Mouse (Mus musculus): ENCODE results near the gene Gm7075. TPM values are rescaled to one million over a fixed set of nuclear protein-coding genes. Genes with fewer than 3 reads are reported as not detected.
"Not testable (repeated sequence)": the region's sequence is repeated elsewhere in the genome, so short reads cannot be mapped to it uniquely, and the experiment has no call there.

The Gm7075 gene
- not detected in 2 replicates for polyA plus RNA-seq (2012; rRNA removed)

DNA sequence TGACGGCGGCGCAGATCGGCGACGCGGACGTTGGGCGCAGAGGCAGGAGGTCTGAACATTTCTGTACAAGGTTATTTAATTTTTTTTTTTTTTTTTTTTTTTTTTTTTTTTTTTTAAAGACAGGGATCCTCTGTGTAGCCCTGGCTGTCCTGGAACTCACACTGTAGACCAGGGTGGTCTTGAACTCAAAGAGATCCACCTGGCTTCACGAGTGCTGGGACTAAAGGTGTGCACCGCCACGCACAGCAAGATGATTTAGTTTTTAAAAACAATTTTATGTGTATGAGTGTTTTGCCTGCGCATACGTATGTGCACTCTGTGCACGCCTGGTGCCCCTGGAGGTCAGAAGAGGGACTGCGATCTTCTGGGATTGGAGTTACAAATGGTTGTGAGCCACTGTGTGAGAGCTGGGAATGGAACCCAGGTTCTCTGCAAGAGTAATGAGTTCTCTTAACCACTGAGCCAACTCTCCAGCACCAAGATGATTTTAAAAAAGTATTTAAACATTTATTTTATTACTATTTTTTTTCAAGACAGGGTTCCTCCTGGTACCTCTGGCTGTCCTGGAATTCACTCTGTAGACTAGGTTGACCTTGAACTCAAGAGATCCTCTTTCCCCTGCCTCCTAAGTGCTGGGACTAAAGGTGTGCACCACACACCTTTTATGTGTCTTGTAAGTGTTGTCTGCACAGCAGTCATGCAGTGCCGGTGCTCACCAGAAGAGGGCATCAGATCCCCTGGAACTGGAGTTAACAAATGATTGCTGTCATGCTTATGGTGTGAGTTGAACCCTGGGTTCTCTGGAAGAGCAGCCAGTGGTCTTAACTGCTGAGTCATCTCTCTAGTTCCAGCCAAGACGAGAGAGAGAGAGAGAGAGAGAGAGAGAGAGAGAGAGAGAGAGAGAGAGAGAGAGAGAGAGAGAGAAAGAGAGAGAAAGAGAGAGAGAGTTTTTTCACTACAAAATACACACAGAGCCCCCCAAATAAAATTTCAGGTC, at the start of gene Gm7075:
Gm7075 (minus strand) TSS at position 51 of the 997 bp plus-strand sequence.
- no peaks in the 10 kb centered on the region for H3K36me3 ChIP-seq (ENCODE audit: control insufficient read depth, insufficient read depth, low read length)
- 85% methylated on average over 18 of the region's 18 CpGs for WGBS
- H3K27me3 ChIP-seq (ENCODE audit: control insufficient read depth, insufficient read depth, low read length), result no peaks in the 10 kb centered on the region
- no peaks in the 10 kb centered on the region for H3K4me1 ChIP-seq (ENCODE audit: control insufficient read depth, insufficient read depth, insufficient read length, low read length)
- TF ChIP-seq CTCF (IDR thresholded peaks at IDR 0.05; ENCODE audit: extremely low read depth, insufficient read length, insufficient replicate concordance, low read depth, low read length) (peak; percentile 30; the same call in 1 of the 2 replicates), POLR2A (IDR thresholded peaks at IDR 0.05; ENCODE audit: low read depth, low read length) (no peak)
- no peak within 1 kb of the TSS for H3K27ac ChIP-seq (ENCODE audit: insufficient read depth, low read depth, low read length)
- no peak within 1 kb of the TSS for H3K4me3 ChIP-seq (ENCODE audit: low read depth, low read length)

DNA sequence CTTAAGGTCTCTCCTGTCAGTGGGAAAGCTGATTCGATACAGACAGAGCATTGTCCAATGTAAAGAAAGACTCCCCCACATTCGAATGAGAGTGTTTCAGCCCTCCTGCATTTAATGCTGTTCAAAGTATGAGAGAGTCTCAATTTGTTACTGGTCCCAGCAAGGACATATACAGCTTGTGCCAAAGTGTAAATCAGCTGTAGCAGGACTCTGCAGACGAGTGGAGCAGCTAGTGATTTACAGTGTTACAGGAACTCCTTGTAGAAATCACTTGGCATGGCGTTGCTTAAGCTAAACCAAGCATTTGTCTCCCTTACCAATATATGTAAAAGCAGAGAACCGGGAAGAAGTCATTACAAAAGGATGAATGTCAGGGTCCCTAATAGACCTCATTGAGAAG, 39.3 kb upstream of the Gm7075 start:
- Histone ChIP-seq H3K36me3 (ENCODE audit: control insufficient read depth, insufficient read depth, low read length) (no peaks in the 10 kb centered on the region), H3K27me3 (ENCODE audit: control insufficient read depth, insufficient read depth, low read length) (no peaks in the 10 kb centered on the region), H3K4me3 (ENCODE audit: low read depth, low read length) (no peak overlapping the region), H3K27ac (ENCODE audit: insufficient read depth, low read depth, low read length) (no peak overlapping the region), H3K4me1 (ENCODE audit: control insufficient read depth, insufficient read depth, insufficient read length, low read length) (no peaks in the 10 kb centered on the region)
- WGBS, result 71% methylated on average over 5 of the region's 5 CpGs
- TF ChIP-seq CTCF (IDR thresholded peaks at IDR 0.05; ENCODE audit: extremely low read depth, insufficient read length, insufficient replicate concordance, low read depth, low read length) (no peak), POLR2A (IDR thresholded peaks at IDR 0.05; ENCODE audit: low read depth, low read length) (no peak)

GRCm38 (mm10) chr10:63457292-63458128, 35.9 kb upstream of the Gm7075 start:
- Histone ChIP-seq H3K4me3 (ENCODE audit: low read depth, low read length) (peak overlapping the region; percentile 18; the same call in 1 of the 2 replicates), H3K36me3 (ENCODE audit: control insufficient read depth, insufficient read depth, low read length) (no peaks in the 10 kb centered on the region), H3K4me1 (ENCODE audit: control insufficient read depth, insufficient read depth, insufficient read length, low read length) (no peaks in the 10 kb centered on the region), H3K27me3 (ENCODE audit: control insufficient read depth, insufficient read depth, low read length) (no peaks in the 10 kb centered on the region), H3K27ac (ENCODE audit: insufficient read depth, low read depth, low read length) (no peak overlapping the region)
- 50% methylated on average over 17 of the region's 17 CpGs for WGBS
- TF ChIP-seq CTCF (IDR thresholded peaks at IDR 0.05; ENCODE audit: extremely low read depth, insufficient read length, insufficient replicate concordance, low read depth, low read length), result no peak
- no peak for TF ChIP-seq POLR2A (IDR thresholded peaks at IDR 0.05; ENCODE audit: low read depth, low read length)

DNA sequence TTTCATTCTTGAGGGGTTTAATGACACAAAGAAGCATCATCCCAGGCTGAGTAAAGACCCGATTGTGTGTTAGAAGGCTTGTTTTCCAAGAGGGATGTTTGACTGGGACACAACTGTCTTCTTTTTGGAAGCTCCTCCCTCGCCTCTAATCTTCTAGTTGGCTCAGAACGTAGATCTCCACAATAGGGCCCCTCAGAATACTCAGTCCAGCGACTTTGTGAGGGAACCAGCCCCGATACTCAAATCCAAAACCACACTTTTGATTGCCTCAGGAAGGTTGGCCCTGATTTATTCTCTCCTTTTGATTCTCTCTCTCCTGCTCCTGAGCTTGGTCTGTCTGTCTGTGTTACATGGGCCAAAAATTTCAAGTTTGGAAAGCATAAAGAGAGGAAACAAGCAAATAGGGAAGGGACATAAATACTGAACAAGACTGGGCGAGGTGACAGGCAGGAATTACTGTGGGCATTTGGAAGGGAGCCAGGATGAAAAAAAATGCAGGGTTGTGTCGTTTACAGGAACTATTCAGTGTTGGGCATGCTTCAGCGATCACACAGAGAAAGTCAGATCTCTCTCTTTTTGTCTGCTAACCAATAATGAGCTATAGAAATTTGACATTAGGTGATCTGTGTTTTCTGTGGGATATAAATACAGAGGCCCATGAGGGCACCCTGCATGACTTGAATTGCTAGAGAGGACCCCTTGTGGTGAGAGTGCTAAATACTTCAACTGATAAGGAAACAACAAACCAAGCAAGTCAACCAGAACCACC, 33.7 kb upstream of the Gm7075 start:
- TF ChIP-seq CTCF (IDR thresholded peaks at IDR 0.05; ENCODE audit: extremely low read depth, insufficient read length, insufficient replicate concordance, low read depth, low read length) (no peak), POLR2A (IDR thresholded peaks at IDR 0.05; ENCODE audit: low read depth, low read length) (no peak)

DNA sequence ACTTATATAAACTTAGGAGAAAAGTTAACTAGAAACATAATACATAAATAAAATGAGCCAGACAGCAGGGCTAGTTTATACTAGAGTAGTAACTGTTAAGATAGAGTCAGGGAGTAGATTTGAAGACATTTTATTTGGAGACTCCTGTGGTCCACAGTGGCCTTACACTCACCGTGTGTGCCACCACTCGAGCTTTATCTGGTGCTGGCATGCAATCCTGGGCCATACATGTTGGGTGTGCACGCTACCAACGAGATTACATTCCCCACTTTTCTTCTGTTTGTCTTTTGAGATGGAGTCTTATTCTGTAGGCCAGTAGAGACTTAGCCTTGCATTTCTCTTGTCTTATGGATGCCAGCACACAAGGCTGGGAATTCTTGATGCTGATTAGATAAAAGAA, 32.3 kb upstream of the Gm7075 start:
- H3K27ac ChIP-seq (ENCODE audit: insufficient read depth, low read depth, low read length), result no peak overlapping the region
- H3K4me3 ChIP-seq (ENCODE audit: low read depth, low read length), result no peak overlapping the region
- H3K4me1 ChIP-seq (ENCODE audit: control insufficient read depth, insufficient read depth, insufficient read length, low read length), result no peaks in the 10 kb centered on the region
- no peak for TF ChIP-seq CTCF (IDR thresholded peaks at IDR 0.05; ENCODE audit: extremely low read depth, insufficient read length, insufficient replicate concordance, low read depth, low read length)
- no peak for TF ChIP-seq POLR2A (IDR thresholded peaks at IDR 0.05; ENCODE audit: low read depth, low read length)
- H3K27me3 ChIP-seq (ENCODE audit: control insufficient read depth, insufficient read depth, low read length), result no peaks in the 10 kb centered on the region
- WGBS, result 82% methylated on average over 4 of the region's 4 CpGs
- no peaks in the 10 kb centered on the region for H3K36me3 ChIP-seq (ENCODE audit: control insufficient read depth, insufficient read depth, low read length)

More for the DNA sequence above, 33.7 kb upstream of the Gm7075 start:
- H3K27ac ChIP-seq (ENCODE audit: insufficient read depth, low read depth, low read length), result no peak overlapping the region
- no peaks in the 10 kb centered on the region for H3K4me1 ChIP-seq (ENCODE audit: control insufficient read depth, insufficient read depth, insufficient read length, low read length)
- no peak overlapping the region for H3K4me3 ChIP-seq (ENCODE audit: low read depth, low read length)
- WGBS, result 42% methylated on average over 8 of the region's 8 CpGs
- H3K36me3 ChIP-seq (ENCODE audit: control insufficient read depth, insufficient read depth, low read length), result no peaks in the 10 kb centered on the region
- no peaks in the 10 kb centered on the region for H3K27me3 ChIP-seq (ENCODE audit: control insufficient read depth, insufficient read depth, low read length)

GRCm38 (mm10) chr10:63444602-63445387, 23.2 kb upstream of the Gm7075 start:
- not testable (repeated sequence) for H3K4me1 ChIP-seq (ENCODE audit: control insufficient read depth, insufficient read depth, insufficient read length, low read length); H3K27me3 ChIP-seq (ENCODE audit: control insufficient read depth, insufficient read depth, low read length); H3K4me3 ChIP-seq (ENCODE audit: low read depth, low read length); H3K36me3 ChIP-seq (ENCODE audit: control insufficient read depth, insufficient read depth, low read length); H3K27ac ChIP-seq (ENCODE audit: insufficient read depth, low read depth, low read length)
- 84% methylated on average over 13 of the region's 13 CpGs for WGBS

Data from small intestine, adult 2 months (tissue).